Mouse (Mus musculus) CH12.LX (cell line): ENCODE data around the gene Tcf25. TPM values are rescaled to one million over a fixed set of nuclear protein-coding genes. Genes with fewer than 3 reads are reported as not detected.
A peak's percentile ranks its signal among the peaks of the same experiment; 100 is the strongest.

Experiments used
- DNase-seq: peaks from one replicate; pipeline ENCODE4 v3.0.0-alpha.2; 2013; ENCODE audit errors: extremely low read depth
- H3K27ac ChIP-seq: 2 replicates; pipeline ENCODE4 v1.5.1; 2012; ENCODE audit warnings: low read depth, mild to moderate bottlenecking, control low read depth, moderate library complexity; ENCODE audit not compliant: insufficient read depth
- H3K27me3 ChIP-seq: replicated peaks from 2 replicates; pipeline ENCODE3; 2012; ENCODE audit warnings: inconsistent platforms
- H3K36me3 ChIP-seq, 2 experiments: replicated peaks in 1 of 2; 2 replicates each; pipeline versions ENCODE3 to v1.6.1; 2012; ENCODE audit warnings: inconsistent platforms in 1 of 2, low read length in 1 of 2, mild to moderate bottlenecking in 1 of 2, mixed read lengths in 1 of 2, moderate library complexity in 1 of 2; ENCODE audit not compliant: control insufficient read depth in 1 of 2, insufficient read depth in 1 of 2
- H3K4me1 ChIP-seq, 2 experiments: 2 replicates each; pipeline ENCODE4 v1.6.1; 2012; ENCODE audit warnings: inconsistent platforms in 1 of 2, moderate library complexity in 1 of 2; ENCODE audit not compliant: insufficient read depth in 2 of 2, control insufficient read depth in 1 of 2
- H3K4me2 ChIP-seq: 2 replicates; pipeline ENCODE4 v1.6.1; 2012; ENCODE audit warnings: low read depth, mild to moderate bottlenecking, control low read depth; ENCODE audit not compliant: poor library complexity, insufficient read depth, severe bottlenecking
- H3K4me3 ChIP-seq, 3 experiments: fragments of 150-350 bp in 1 of 3; sonication (generic) in 1 of 3; replicated peaks in 1 of 3; 2 replicates each; pipeline versions ENCODE3 to v1.5.1; 2011 to 2012; ENCODE audit warnings: low read depth in 2 of 3, low read length in 2 of 3, mild to moderate bottlenecking in 2 of 3, moderate library complexity in 2 of 3, control low read depth in 1 of 3, improper control_type of control experiment in 1 of 3, inconsistent platforms in 1 of 3, mixed read lengths in 1 of 3; ENCODE audit not compliant: poor library complexity in 1 of 3
- H3K79me2 ChIP-seq: replicated peaks from 2 replicates; pipeline ENCODE4 v1.6.1; 2012; ENCODE audit warnings: mild to moderate bottlenecking, moderate library complexity; ENCODE audit not compliant: control insufficient read depth, poor library complexity, insufficient read depth, severe bottlenecking; ENCODE audit errors: extremely low read depth
- H3K9ac ChIP-seq: 2 replicates; pipeline ENCODE4 v1.6.1; 2012; ENCODE audit warnings: low read depth, mild to moderate bottlenecking, control low read depth, moderate library complexity; ENCODE audit not compliant: insufficient read depth
- H3K9me3 ChIP-seq: replicated peaks from 2 replicates; pipeline ENCODE3; 2012; ENCODE audit warnings: low read length, inconsistent platforms, mixed read lengths
- BHLHE40 ChIP-seq: IDR thresholded peaks from 2 replicates; pipeline ENCODE4 v1.6.1; 2011; ENCODE audit warnings: mild to moderate bottlenecking, low read depth, low read length, improper control_type of control experiment
- CHD2 ChIP-seq: IDR thresholded peaks from 2 replicates; pipeline ENCODE4 v1.6.1; 2011; ENCODE audit warnings: low read length, improper control_type of control experiment
- E2F4 ChIP-seq: IDR thresholded peaks from 2 replicates; pipeline ENCODE4 v1.6.1; 2011; ENCODE audit warnings: low read depth, low read length, improper control_type of control experiment; ENCODE audit not compliant: insufficient replicate concordance
- EP300 ChIP-seq: IDR thresholded peaks from 2 replicates; pipeline ENCODE4 v1.6.1; 2011; ENCODE audit warnings: low read length, improper control_type of control experiment
- HCFC1 ChIP-seq: IDR thresholded peaks from 2 replicates; pipeline ENCODE4 v1.6.1; 2012; ENCODE audit warnings: low read depth, mild to moderate bottlenecking, inconsistent platforms, low read length, improper control_type of control experiment
- JUN ChIP-seq: IDR thresholded peaks from 2 replicates; pipeline ENCODE4 v1.6.1; 2011; ENCODE audit warnings: low read depth, mild to moderate bottlenecking, low read length, improper control_type of control experiment, moderate library complexity; ENCODE audit not compliant: insufficient read depth
- JUND ChIP-seq: conservative IDR thresholded peaks from 2 replicates; pipeline ENCODE4 v1.6.1; 2011; ENCODE audit warnings: low read depth, low read length, improper control_type of control experiment
- KAT2A ChIP-seq: IDR thresholded peaks from 2 replicates; pipeline ENCODE4 v1.6.1; 2012; ENCODE audit warnings: low read length, improper control_type of control experiment, inconsistent platforms; ENCODE audit not compliant: insufficient replicate concordance
- MAFK ChIP-seq: IDR thresholded peaks from 2 replicates; pipeline ENCODE4 v1.6.1; 2011; ENCODE audit warnings: low read length, improper control_type of control experiment; ENCODE audit not compliant: insufficient replicate concordance
- MAX ChIP-seq: IDR thresholded peaks from 2 replicates; pipeline ENCODE4 v1.6.1; 2011; ENCODE audit warnings: low read length, improper control_type of control experiment
- MXI1 ChIP-seq: IDR thresholded peaks from 2 replicates; pipeline ENCODE4 v1.6.1; 2011; ENCODE audit warnings: mild to moderate bottlenecking, low read depth, low read length, improper control_type of control experiment
- MYC ChIP-seq: IDR thresholded peaks from 2 replicates; pipeline ENCODE4 v1.6.1; 2011; ENCODE audit warnings: low read depth, mild to moderate bottlenecking, improper control_type of control experiment, low read length
- NELFE ChIP-seq: IDR thresholded peaks from 2 replicates; pipeline ENCODE4 v1.6.1; 2011; ENCODE audit warnings: low read depth, low read length, improper control_type of control experiment
- PAX5 ChIP-seq: IDR thresholded peaks from 2 replicates; pipeline ENCODE4 v1.6.1; 2012; ENCODE audit warnings: low read length, inconsistent platforms, mixed read lengths
- POLR2AphosphoS2 ChIP-seq: IDR thresholded peaks from 2 replicates; pipeline ENCODE4 v1.6.1; 2011; ENCODE audit warnings: low read depth, low read length, improper control_type of control experiment
- RCOR1 ChIP-seq: conservative IDR thresholded peaks from 2 replicates; pipeline ENCODE4 v1.6.1; 2012; ENCODE audit warnings: low read depth, mild to moderate bottlenecking, inconsistent platforms, low read length, improper control_type of control experiment
- SIN3A ChIP-seq: IDR thresholded peaks from 2 replicates; pipeline ENCODE4 v1.6.1; 2012; ENCODE audit warnings: low read length, improper control_type of control experiment, inconsistent platforms
- SMC3 ChIP-seq: IDR thresholded peaks from 2 replicates; pipeline ENCODE4 v1.6.1; 2011; ENCODE audit warnings: low read depth, low read length, improper control_type of control experiment
- TBP ChIP-seq: conservative IDR thresholded peaks from 2 replicates; pipeline ENCODE4 v1.6.1; 2011; ENCODE audit warnings: low read depth, low read length, improper control_type of control experiment
- TCF12 ChIP-seq: IDR thresholded peaks from 2 replicates; pipeline ENCODE4 v1.6.1; 2014; ENCODE audit warnings: low read depth, mild to moderate bottlenecking, inconsistent platforms, low read length, improper control_type of control experiment
- UBTF ChIP-seq: IDR thresholded peaks from 2 replicates; pipeline ENCODE4 v1.6.1; 2012; ENCODE audit warnings: low read depth, mild to moderate bottlenecking, inconsistent platforms, low read length, improper control_type of control experiment, moderate library complexity
- USF1 ChIP-seq: IDR thresholded peaks from 2 replicates; pipeline ENCODE4 v1.6.1; 2014; ENCODE audit warnings: low read depth, mild to moderate bottlenecking, inconsistent platforms, low read length, improper control_type of control experiment
- ZC3H11A ChIP-seq: IDR thresholded peaks from 2 replicates; pipeline ENCODE4 v1.6.1; 2012; ENCODE audit warnings: low read depth, mild to moderate bottlenecking, inconsistent platforms, low read length, improper control_type of control experiment
- ZMIZ1 ChIP-seq: IDR thresholded peaks from 2 replicates; pipeline ENCODE4 v1.6.1; 2012; ENCODE audit warnings: low read depth, mild to moderate bottlenecking, inconsistent platforms, low read length, improper control_type of control experiment
- ZNF384 ChIP-seq: IDR thresholded peaks from 2 replicates; pipeline ENCODE4 v1.6.1; 2012; ENCODE audit warnings: low read depth, low read length, improper control_type of control experiment, inconsistent platforms
- dilution Hi-C: fragments of 300-500 bp; cut with MboI; formaldehyde crosslinking; loops from 2 replicates; pipeline ENCODE4 v1.14.3; 2020; ENCODE audit warnings: low sequenced_read_pairs; ENCODE audit not compliant: extremely low pct_unique_long_range_greater_than_20kb, extremely low pct_ligation_motif_present
- in situ Hi-C: fragments of 300-500 bp; cut with MboI; formaldehyde crosslinking; loops from 3 replicates; pipeline ENCODE4 v1.14.3; 2019; ENCODE audit warnings: low sequenced_read_pairs, low pct_ligation_motif_present, low pct_unique_long_range_greater_than_20kb, mixed read lengths
- polyA plus RNA-seq: library from polyadenylated mRNA; unstranded; fragments of >175 nt; gene quantifications from 2 replicates; pipeline ENCODE4 v1.2.1, GENCODE M21; 2012; ENCODE audit warnings: low read depth; ENCODE audit not compliant: insufficient read length
- total RNA-seq, 2 experiments: library from RNA; depleted of rRNA; stranded (reverse); fragments of 300-350 nt in 1 of 2; fragments of >200 nt in 1 of 2; gene quantifications; 2 replicates each; pipeline ENCODE4 v1.2.3; 2012 to 2014

The Tcf25 gene
- total and polyA plus RNA-seq, 3 experiments: 168 to 393 (median 207) TPM

GRCm38 (mm10) chr8:123442871-123443575, 69.5 kb downstream of the Tcf25 start (continued):
- no peak for TF ChIP-seq BHLHE40
- TF ChIP-seq RCOR1: no peak
- TF ChIP-seq TBP: peak; percentile 55; the same call in 1 of the 2 replicates
- no peak for TF ChIP-seq EP300
- TF ChIP-seq MAFK: no peak
- peak; percentile 34; the same call in 1 of the 2 replicates for TF ChIP-seq JUND
- peak; percentile 71; the same call in 1 of the 2 replicates for TF ChIP-seq CHD2
- peak; percentile 27; the same call in 1 of the 2 replicates for TF ChIP-seq JUN

GRCm38 (mm10) chr8:123443576-123443921, 70.0 kb downstream of the Tcf25 start:
- H3K36me3 ChIP-seq: peaks cover 0 to 22% of the 10 kb centered on the region in 2 experiments
- H3K9me3 ChIP-seq: peaks cover 7% of the 10 kb centered on the region
- H3K4me3 ChIP-seq: peak overlapping the region; percentile 57 to 83 (median 59)
- dilution Hi-C loops (no loop called here), in situ Hi-C loops (no loop called here)
- no peaks in the 10 kb centered on the region for H3K27me3 ChIP-seq
- H3K4me2 ChIP-seq: peak overlapping the region; percentile 67
- H3K27ac ChIP-seq: no peak overlapping the region
- H3K79me2 ChIP-seq: no peaks in the 10 kb centered on the region
- peak; percentile 10 for DNase-seq
- peaks cover 10 to 13% of the 10 kb centered on the region in 2 experiments for H3K4me1 ChIP-seq
- TF ChIP-seq SIN3A (peak; percentile 40; the same call in 1 of the 2 replicates), ZNF384 (peak; percentile 88), MXI1 (0 out of 2 replicates have a peak, but pooled peaks have one; percentile 2), TCF12 (no peak)
- H3K9ac ChIP-seq: peak overlapping the region; percentile 79

GRCm38 (mm10) chr8:123444131-123444530, 70.6 kb downstream of the Tcf25 start:
- Histone ChIP-seq H3K9ac (peak overlapping the region; percentile 79), H3K4me1 (peaks cover 10 to 13% of the 10 kb centered on the region in 2 experiments), H3K9me3 (peaks cover 7% of the 10 kb centered on the region), H3K36me3 (peaks cover 0 to 24% of the 10 kb centered on the region in 2 experiments), H3K79me2 (no peaks in the 10 kb centered on the region), H3K27ac (no peak overlapping the region), H3K4me3 (peak overlapping the region in 2 of 3 experiments; percentile 57 to 83), H3K4me2 (peak overlapping the region; percentile 67), H3K27me3 (no peaks in the 10 kb centered on the region)
- in situ Hi-C loops: no loop called here
- DNase-seq: no peak
- TF ChIP-seq JUN (no peak), ZC3H11A (no peak), EP300 (no peak), CHD2 (no peak), KAT2A (no peak), NELFE (no peak), POLR2AphosphoS2 (no peak), MAX (no peak), TCF12 (no peak), PAX5 (no peak), ZNF384 (no peak), ZMIZ1 (no peak), SIN3A (no peak), USF1 (no peak), E2F4 (no peak), SMC3 (no peak), UBTF (no peak), HCFC1 (no peak), MYC (no peak)
- dilution Hi-C loops: no loop called here
